ENCODE assay signal across 21 mouse cellular contexts in the genomic region with DNA sequence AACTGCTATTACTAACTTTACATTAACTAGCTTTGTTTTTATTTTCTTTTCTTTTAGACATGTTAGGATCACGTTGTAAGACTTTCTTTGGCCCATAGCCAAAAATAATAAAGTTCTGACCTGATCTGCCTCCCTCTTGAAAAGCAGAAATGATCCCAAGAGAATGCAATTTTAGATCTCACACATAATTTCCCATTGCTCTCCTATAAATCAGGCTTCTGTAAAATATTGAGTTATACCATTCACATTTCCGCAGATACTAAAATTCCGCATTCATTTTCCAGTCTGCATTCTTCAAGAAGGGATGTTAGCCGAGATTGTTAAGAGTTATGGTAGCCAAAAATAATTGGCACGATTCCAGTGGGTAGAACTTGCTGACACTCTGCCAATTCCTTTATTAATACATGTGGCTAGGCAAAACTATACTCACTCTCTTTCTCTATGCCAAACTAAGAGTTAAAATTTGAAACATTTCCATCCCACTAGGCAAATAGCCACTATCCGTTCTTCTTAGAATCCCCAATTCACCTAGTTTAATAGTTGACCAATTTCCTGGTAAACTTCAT.
DNase-seq lines count a peak whose midpoint lies in the region; ATAC-seq and TF ChIP-seq lines count a peak whose summit lies in the region.
"Had no signal": no experiment of that assay in that cellular context is flagged by ENCODE, and none has a peak within 500 bp of the region (broad histone marks: within the 10 kb centered on the region; RNA-seq: fewer than 3 reads in every experiment).

No protein-coding gene starts in this region.

- TF ChIP-seq POLR2A in lung, adult 2 months (IDR thresholded peaks at IDR 0.05; ENCODE audit: borderline replicate concordance, extremely low read depth, low read depth, low read length) = no peak

- no peak overlapping the region for H3K4me3 ChIP-seq in forebrain, postnatal 0 days (ENCODE audit: low read depth, low read length)
- H3K4me3 ChIP-seq in forebrain, embryonic 15.5 days = no peak overlapping the region
- H3K4me3 ChIP-seq in lung, embryonic 14.5 days (ENCODE audit: low read depth, low read length) = no peak overlapping the region
- H3K4me3 ChIP-seq in lung, adult 2 months (replicated peaks; ENCODE audit: extremely low read depth, low read depth, low read length) = no peak overlapping the region
- H3K4me3 ChIP-seq: heart, embryonic 12.5 days; hindbrain, embryonic 12.5 days; liver, embryonic 12.5 days; midbrain, embryonic 10.5 days had no signal

- ATAC-seq in forebrain, postnatal 0 days = no peak
- ATAC-seq in forebrain, embryonic 15.5 days (replicated peaks) = no peak
- ATAC-seq in lung, embryonic 14.5 days (ENCODE audit: insufficient read depth) = peak; percentile 68
- ATAC-seq: liver, embryonic 12.5 days had no signal

- DNase-seq in forebrain, postnatal 0 days = peak; percentile 24
- DNase-seq in lung, embryonic 14.5 days = peak; percentile 83
- DNase-seq in lung, adult 2 months = no peak
- DNase-seq in Muller cell, postnatal 12 days (ENCODE audit: inconsistent ontology term) = peak; percentile 14
- DNase-seq in fibroblast of lung, adult 2 months (ENCODE audit: low read depth) = peak; percentile 13
- DNase-seq in layer of hippocampus, adult 9-10 months (ENCODE audit: low spot score) = no peak
- DNase-seq: adrenal gland, postnatal 25 days; cerebellum, adult 9-10 months; gastrocnemius, postnatal 25 days; heart, adult 18-20 months; kidney, adult 11 months; kidney, postnatal 10 days; left cerebral cortex, postnatal 4 days; lung, adult 18-20 months; thymus, adult 18-20 months; thymus, postnatal 4 days had no signal

- H3K27me3 ChIP-seq in forebrain, postnatal 0 days (ENCODE audit: insufficient read depth, low read length) = no peaks in the 10 kb centered on the region
- no peaks in the 10 kb centered on the region for H3K27me3 ChIP-seq in forebrain, embryonic 15.5 days
- no peaks in the 10 kb centered on the region for H3K27me3 ChIP-seq in lung, embryonic 14.5 days (ENCODE audit: insufficient read depth, low read length)
- H3K27me3 ChIP-seq: heart, embryonic 12.5 days; hindbrain, embryonic 12.5 days; liver, embryonic 12.5 days had no signal

- H3K9me3 ChIP-seq in forebrain, postnatal 0 days (ENCODE audit: low read length) = no peaks in the 10 kb centered on the region
- H3K9me3 ChIP-seq in forebrain, embryonic 15.5 days = no peaks in the 10 kb centered on the region
- H3K9me3 ChIP-seq in lung, embryonic 14.5 days (ENCODE audit: low read depth, low read length) = no peaks in the 10 kb centered on the region
- H3K9me3 ChIP-seq: heart, embryonic 12.5 days; hindbrain, embryonic 12.5 days; liver, embryonic 12.5 days; midbrain, embryonic 10.5 days had no signal

- no peak overlapping the region for H3K4me2 ChIP-seq in forebrain, postnatal 0 days (ENCODE audit: low read depth)
- no peak overlapping the region for H3K4me2 ChIP-seq in forebrain, embryonic 15.5 days (replicated peaks)
- H3K4me2 ChIP-seq in lung, embryonic 14.5 days = no peak overlapping the region
- H3K4me2 ChIP-seq: heart, embryonic 12.5 days; hindbrain, embryonic 12.5 days; liver, embryonic 12.5 days had no signal

- TF ChIP-seq CTCF in forebrain, postnatal 0 days (IDR thresholded peaks at IDR 0.05; ENCODE audit: low read depth) = no peak
- no peak for TF ChIP-seq CTCF in lung, embryonic 14.5 days (IDR thresholded peaks at IDR 0.05; ENCODE audit: low read depth)
- TF ChIP-seq CTCF in lung, adult 2 months (IDR thresholded peaks at IDR 0.05; ENCODE audit: insufficient read depth, low read length) = no peak

- WGBS in forebrain, postnatal 0 days = 52% methylated on average over 6 of the region's 6 CpGs
- 61% methylated on average over 6 of the region's 6 CpGs for WGBS in forebrain, embryonic 15.5 days
- 27% methylated on average over 6 of the region's 6 CpGs for WGBS in lung, embryonic 14.5 days
- 40% methylated on average over 6 of the region's 6 CpGs for WGBS in lung, adult 2 months

- H3K4me1 ChIP-seq in forebrain, postnatal 0 days (ENCODE audit: insufficient read depth) = no peaks in the 10 kb centered on the region
- H3K4me1 ChIP-seq in forebrain, embryonic 15.5 days = no peaks in the 10 kb centered on the region
- H3K4me1 ChIP-seq in lung, embryonic 14.5 days (ENCODE audit: insufficient read depth) = no peaks in the 10 kb centered on the region
- H3K4me1 ChIP-seq in lung, adult 2 months (ENCODE audit: control insufficient read depth, insufficient read depth, low read length) = no peaks in the 10 kb centered on the region
- H3K4me1 ChIP-seq: heart, embryonic 12.5 days; hindbrain, embryonic 12.5 days; liver, embryonic 12.5 days; midbrain, embryonic 10.5 days had no signal

- H3K36me3 ChIP-seq in forebrain, postnatal 0 days (ENCODE audit: insufficient read depth) = no peaks in the 10 kb centered on the region
- H3K36me3 ChIP-seq in forebrain, embryonic 15.5 days = no peaks in the 10 kb centered on the region
- no peaks in the 10 kb centered on the region for H3K36me3 ChIP-seq in lung, embryonic 14.5 days (ENCODE audit: insufficient read depth)
- H3K36me3 ChIP-seq: heart, embryonic 12.5 days; hindbrain, embryonic 12.5 days; liver, embryonic 12.5 days; midbrain, embryonic 10.5 days had no signal

- no peak overlapping the region for H3K9ac ChIP-seq in forebrain, postnatal 0 days
- H3K9ac ChIP-seq in forebrain, embryonic 15.5 days (replicated peaks) = no peak overlapping the region
- no peak overlapping the region for H3K9ac ChIP-seq in lung, embryonic 14.5 days
- H3K9ac ChIP-seq: heart, embryonic 12.5 days; hindbrain, embryonic 12.5 days; liver, embryonic 12.5 days had no signal

- no peak overlapping the region for H3K27ac ChIP-seq in forebrain, postnatal 0 days (ENCODE audit: low read depth, low read length)
- no peak overlapping the region for H3K27ac ChIP-seq in forebrain, embryonic 15.5 days (replicated peaks)
- no peak overlapping the region for H3K27ac ChIP-seq in lung, embryonic 14.5 days (ENCODE audit: low read depth)
- H3K27ac ChIP-seq: hindbrain, embryonic 12.5 days; liver, embryonic 12.5 days; midbrain, embryonic 10.5 days had no signal

Comparison
In these comparisons a context has a peak if more than half of its experiments do, and no peak if none do; other contexts are left out.
1. DNase-seq: peak in forebrain, postnatal 0 days (single experiment), lung, embryonic 14.5 days (single experiment), Muller cell, postnatal 12 days (single experiment) and fibroblast of lung, adult 2 months (single experiment); none in lung, adult 2 months (single experiment) and layer of hippocampus, adult 9-10 months (single experiment).